Mouse (Mus musculus) bone marrow, adult 2 months (tissue): ENCODE measurements at regions not wholly inside any gene's neighbourhood (a gene's known extent, or its start where the extent isn't known, plus 50 kb on each side); places are given as distances from the start of the nearest gene placed in this dataset.

Experiments used
- CTCF ChIP-seq: fragments of 200-500 bp; IDR thresholded peaks from 2 replicates; pipeline ENCODE4 v1.5.1; 2011; ENCODE audit warnings: low read length, control low read depth; ENCODE audit not compliant: control insufficient read depth, insufficient read depth
- POLR2A ChIP-seq: fragments of 200-500 bp; IDR thresholded peaks from 2 replicates; pipeline ENCODE4 v1.6.1; 2011; ENCODE audit warnings: low read depth, mild to moderate bottlenecking, control low read depth, low read length, borderline replicate concordance; ENCODE audit not compliant: control insufficient read depth

- TF ChIP-seq CTCF, result no peak
- TF ChIP-seq POLR2A, result no peak
Measured at GRCm38 (mm10) chr2:166377329-166377728, 221.9 kb upstream of the Sulf2 start.
